Mouse (Mus musculus): ENCODE data around the gene Scyl2. TPM values are rescaled to one million over a fixed set of nuclear protein-coding genes. Genes with fewer than 3 reads are reported as not detected.

Gene Scyl2
- 4.1 and 4.4 TPM in 2 replicates for polyA plus RNA-seq (2015; fragmentation: Nextera tagmentation; extraction: Ambion mirVana)

DNA sequence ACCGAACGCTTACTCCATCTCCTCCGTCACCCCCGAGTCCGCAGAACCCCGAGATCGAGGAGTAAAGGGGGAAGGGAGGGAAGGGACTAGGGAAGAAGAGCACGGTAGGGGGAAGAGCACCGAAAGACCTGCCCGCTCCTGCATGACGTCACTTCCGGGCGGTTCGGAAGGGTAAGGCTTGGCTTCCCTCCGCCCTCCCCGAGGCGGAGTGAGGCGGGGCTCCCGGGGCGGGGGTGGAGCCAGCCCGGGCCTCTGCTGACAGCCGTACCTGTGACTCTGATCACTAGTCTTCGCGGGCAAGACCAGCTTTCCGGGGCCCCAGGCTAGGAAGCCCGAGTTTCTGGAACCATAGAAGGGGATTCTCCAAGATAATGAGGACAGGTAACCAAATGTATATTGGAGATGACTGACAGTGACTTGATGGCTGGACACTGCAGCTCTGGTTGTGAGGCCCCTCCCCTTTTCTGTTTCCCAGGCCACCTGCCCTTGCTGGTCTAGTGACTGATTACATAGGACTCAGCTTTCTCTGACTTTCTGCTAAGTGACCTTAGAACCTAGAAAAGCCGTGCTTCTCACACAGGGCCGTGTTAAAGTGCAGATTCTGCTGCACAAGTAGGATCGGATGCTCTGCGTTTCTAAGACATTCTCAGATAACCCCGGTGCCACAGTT lies at the start of gene Scyl2:
Gene Scyl2, minus strand, starts transcription at position 147 of the 670 bp plus-strand sequence.
- H3K27me3 ChIP-seq (ENCODE audit: control insufficient read depth, insufficient read depth, low read length): no peaks in the 10 kb centered on the region
- WGBS: 4% methylated on average over 30 of the region's 31 CpGs

GRCm38 (mm10) chr10:89732001-89732794 lies 46.1 kb upstream of the Scyl2 start, which contains the start of gene Actr6:
TSS of gene Actr6 (minus strand) at chr10:89732295.
- peak within 1 kb of the TSS; percentile 86 for H3K4me2 ChIP-seq (ENCODE audit: low read depth, low read length)
- H3K9ac ChIP-seq (ENCODE audit: low read length): peak within 1 kb of the TSS; percentile 66
- under 1% methylated on average over 49 of the region's 49 CpGs for WGBS
- peak within 1 kb of the TSS; percentile 76 for H3K4me3 ChIP-seq (ENCODE audit: low read length)
- peaks cover 5% of the 10 kb centered on the region for H3K4me1 ChIP-seq (ENCODE audit: control insufficient read depth, insufficient read depth, low read length)
- ATAC-seq (replicated peaks; ENCODE audit: extremely low read depth, insufficient read depth, low FRiP score): peak; percentile 98
- H3K27me3 ChIP-seq (ENCODE audit: control insufficient read depth, insufficient read depth, low read length): no peaks in the 10 kb centered on the region
- no peaks in the 10 kb centered on the region for H3K9me3 ChIP-seq (replicated peaks; ENCODE audit: control insufficient read depth, low read length)
- H3K36me3 ChIP-seq (ENCODE audit: control insufficient read depth, insufficient read depth): no peaks in the 10 kb centered on the region; the same call in 1 of the 2 replicates
- H3K27ac ChIP-seq (ENCODE audit: low read length): peak within 1 kb of the TSS; percentile 41; the same call in 1 of the 2 replicates

More for the DNA sequence above, at the start of gene Scyl2:
- H3K9me3 ChIP-seq (replicated peaks; ENCODE audit: control insufficient read depth, low read length): no peaks in the 10 kb centered on the region
- H3K36me3 ChIP-seq (ENCODE audit: control insufficient read depth, insufficient read depth): no peaks in the 10 kb centered on the region
- peak within 1 kb of the TSS; percentile 96 for H3K9ac ChIP-seq (ENCODE audit: low read length)
- ATAC-seq (replicated peaks; ENCODE audit: extremely low read depth, insufficient read depth, low FRiP score): peak; percentile 99
- H3K4me3 ChIP-seq (ENCODE audit: low read length): peak within 1 kb of the TSS; percentile 96
- H3K27ac ChIP-seq (ENCODE audit: low read length): peak within 1 kb of the TSS; percentile 44; the same call in 1 of the 2 replicates
- H3K4me1 ChIP-seq (ENCODE audit: control insufficient read depth, insufficient read depth, low read length): peaks cover 13% of the 10 kb centered on the region
- H3K4me2 ChIP-seq (ENCODE audit: low read depth, low read length): peak within 1 kb of the TSS; percentile 80

DNA sequence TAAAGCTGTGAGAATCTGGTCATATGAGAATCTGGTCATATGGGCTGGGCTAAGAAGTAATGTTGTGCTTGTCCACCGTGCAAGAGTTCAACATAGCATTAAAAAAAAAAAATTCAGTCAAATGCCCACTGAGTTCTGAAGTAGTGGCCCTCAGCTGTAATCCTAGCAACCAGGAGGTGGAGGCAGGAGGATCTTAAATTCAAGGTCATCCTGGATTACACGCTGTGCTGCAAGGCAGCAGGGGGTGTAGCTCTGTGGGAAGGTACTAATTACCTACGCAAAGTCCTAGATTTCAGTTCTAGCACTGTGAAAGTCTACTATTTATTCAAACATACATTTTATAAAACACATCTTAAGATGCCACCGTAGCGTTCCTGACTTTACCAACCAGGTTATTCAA lies 45.3 kb upstream of the Scyl2 start:
- WGBS: 13% methylated on average over 5 of the region's 5 CpGs
- peak overlapping the region; percentile 76 for H3K4me3 ChIP-seq (ENCODE audit: low read length)
- no peak for ATAC-seq (replicated peaks; ENCODE audit: extremely low read depth, insufficient read depth, low FRiP score)
- H3K4me1 ChIP-seq (ENCODE audit: control insufficient read depth, insufficient read depth, low read length): peaks cover 5% of the 10 kb centered on the region
- no peaks in the 10 kb centered on the region for H3K9me3 ChIP-seq (replicated peaks; ENCODE audit: control insufficient read depth, low read length)
- H3K36me3 ChIP-seq (ENCODE audit: control insufficient read depth, insufficient read depth): peaks cover 4% of the 10 kb centered on the region; the same call in 1 of the 2 replicates
- H3K4me2 ChIP-seq (ENCODE audit: low read depth, low read length): peak overlapping the region; percentile 86
- H3K9ac ChIP-seq (ENCODE audit: low read length): peak overlapping the region; percentile 66
- no peak overlapping the region for H3K27ac ChIP-seq (ENCODE audit: low read length)
- H3K27me3 ChIP-seq (ENCODE audit: control insufficient read depth, insufficient read depth, low read length): no peaks in the 10 kb centered on the region

GRCm38 (mm10) chr10:89730386-89730785 lies 44.3 kb upstream of the Scyl2 start:
- Histone ChIP-seq H3K36me3 (ENCODE audit: control insufficient read depth, insufficient read depth) (peaks cover 11% of the 10 kb centered on the region), H3K9ac (ENCODE audit: low read length) (no peak overlapping the region), H3K27me3 (ENCODE audit: control insufficient read depth, insufficient read depth, low read length) (no peaks in the 10 kb centered on the region), H3K4me1 (ENCODE audit: control insufficient read depth, insufficient read depth, low read length) (peaks cover 5% of the 10 kb centered on the region), H3K27ac (ENCODE audit: low read length) (no peak overlapping the region), H3K4me2 (ENCODE audit: low read depth, low read length) (no peak overlapping the region), H3K9me3 (replicated peaks; ENCODE audit: control insufficient read depth, low read length) (no peaks in the 10 kb centered on the region), H3K4me3 (ENCODE audit: low read length) (no peak overlapping the region)
- no peak for ATAC-seq (replicated peaks; ENCODE audit: extremely low read depth, insufficient read depth, low FRiP score)
- WGBS: 77% methylated on average over 6 of the region's 6 CpGs

DNA sequence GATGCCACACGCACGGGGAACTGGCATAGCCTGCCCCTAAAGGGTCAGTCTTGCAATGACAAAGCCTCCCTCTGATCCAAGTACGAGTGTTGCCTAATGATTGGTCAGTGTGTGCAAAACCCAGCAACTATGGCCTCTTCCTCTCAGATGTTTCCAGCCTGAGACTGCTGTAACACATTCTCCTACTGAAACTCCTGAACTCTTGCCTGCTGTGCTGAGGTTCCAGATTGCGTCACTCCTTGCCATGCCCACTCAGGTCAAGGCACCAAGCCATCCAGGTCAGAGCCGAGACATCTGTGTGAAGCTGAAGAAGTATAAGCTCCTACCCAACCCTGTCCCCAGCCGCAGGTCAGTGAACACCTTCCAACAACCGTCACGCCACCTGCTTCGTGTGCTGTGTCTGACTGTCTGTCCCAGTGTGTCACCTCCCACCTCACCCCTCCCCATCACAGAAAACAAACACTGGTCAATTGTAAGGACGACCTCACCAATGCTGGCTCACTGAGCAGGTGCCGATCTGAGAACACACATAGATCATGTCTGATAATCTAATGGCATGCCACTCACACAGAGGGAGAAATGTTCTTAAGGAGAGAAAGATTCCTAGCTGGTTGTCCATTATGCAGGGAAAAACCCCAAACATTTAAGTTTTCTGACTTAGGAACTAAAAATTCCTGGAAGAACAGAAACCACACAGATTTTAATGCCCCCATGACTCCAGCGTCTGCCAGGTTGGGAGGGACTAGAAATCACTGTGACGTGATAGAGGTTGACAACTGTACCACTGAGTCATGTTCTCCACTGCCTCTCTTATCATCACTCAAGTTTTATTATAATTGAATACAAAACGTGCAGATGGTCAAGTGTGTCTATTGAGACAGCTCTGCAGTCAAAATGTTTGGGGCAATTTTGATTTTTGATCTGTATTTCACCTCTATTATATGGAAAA lies 36.4 kb upstream of the Scyl2 start:
- ATAC-seq (replicated peaks; ENCODE audit: extremely low read depth, insufficient read depth, low FRiP score): no peak
- no peaks in the 10 kb centered on the region for H3K4me1 ChIP-seq (ENCODE audit: control insufficient read depth, insufficient read depth, low read length)
- H3K9ac ChIP-seq (ENCODE audit: low read length): no peak overlapping the region
- H3K27ac ChIP-seq (ENCODE audit: low read length): no peak overlapping the region
- no peaks in the 10 kb centered on the region for H3K9me3 ChIP-seq (replicated peaks; ENCODE audit: control insufficient read depth, low read length)
- H3K27me3 ChIP-seq (ENCODE audit: control insufficient read depth, insufficient read depth, low read length): no peaks in the 10 kb centered on the region
- no peak overlapping the region for H3K4me3 ChIP-seq (ENCODE audit: low read length)
- H3K36me3 ChIP-seq (ENCODE audit: control insufficient read depth, insufficient read depth): peaks cover 29% of the 10 kb centered on the region
- no peak overlapping the region for H3K4me2 ChIP-seq (ENCODE audit: low read depth, low read length)
- WGBS: 86% methylated on average over 14 of the region's 14 CpGs

DNA sequence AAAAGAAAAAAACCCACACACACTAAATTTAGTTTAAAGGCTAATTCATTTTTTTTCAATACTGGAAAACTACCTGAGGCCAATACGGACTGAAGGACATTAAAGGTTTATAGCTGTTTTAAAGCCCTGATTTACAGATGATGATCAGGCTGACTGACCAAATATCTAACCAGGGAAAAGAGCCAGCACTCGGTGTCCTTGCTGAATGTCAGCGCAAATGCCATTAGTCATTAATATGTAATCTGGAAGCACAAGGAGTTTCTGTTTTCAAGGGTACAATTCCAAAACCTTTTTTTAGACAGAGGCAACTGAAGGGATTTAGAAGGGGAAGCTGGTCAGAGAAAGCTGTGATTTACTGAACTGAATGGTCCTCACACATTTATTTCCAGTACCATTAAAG lies 34.7 kb upstream of the Scyl2 start:
- no peak for ATAC-seq (replicated peaks; ENCODE audit: extremely low read depth, insufficient read depth, low FRiP score)
- 71% methylated on average over 3 of the region's 3 CpGs for WGBS
- Histone ChIP-seq H3K9me3 (replicated peaks; ENCODE audit: control insufficient read depth, low read length) (no peaks in the 10 kb centered on the region), H3K36me3 (ENCODE audit: control insufficient read depth, insufficient read depth) (peaks cover 24% of the 10 kb centered on the region), H3K4me2 (ENCODE audit: low read depth, low read length) (no peak overlapping the region), H3K27me3 (ENCODE audit: control insufficient read depth, insufficient read depth, low read length) (no peaks in the 10 kb centered on the region), H3K9ac (ENCODE audit: low read length) (no peak overlapping the region), H3K4me1 (ENCODE audit: control insufficient read depth, insufficient read depth, low read length) (no peaks in the 10 kb centered on the region), H3K4me3 (ENCODE audit: low read length) (no peak overlapping the region), H3K27ac (ENCODE audit: low read length) (peak overlapping the region; percentile 29; the same call in 1 of the 2 replicates)

- H3K9me3 ChIP-seq (replicated peaks; ENCODE audit: control insufficient read depth, low read length): no peaks in the 10 kb centered on the region
- H3K4me2 ChIP-seq (ENCODE audit: low read depth, low read length): no peak overlapping the region
- no peak for ATAC-seq (replicated peaks; ENCODE audit: extremely low read depth, insufficient read depth, low FRiP score)
- no peak overlapping the region for H3K4me3 ChIP-seq (ENCODE audit: low read length)
- no peak overlapping the region for H3K27ac ChIP-seq (ENCODE audit: low read length)
- no peak overlapping the region for H3K9ac ChIP-seq (ENCODE audit: low read length)
- no peaks in the 10 kb centered on the region for H3K4me1 ChIP-seq (ENCODE audit: control insufficient read depth, insufficient read depth, low read length)
- no peaks in the 10 kb centered on the region for H3K27me3 ChIP-seq (ENCODE audit: control insufficient read depth, insufficient read depth, low read length)
- H3K36me3 ChIP-seq (ENCODE audit: control insufficient read depth, insufficient read depth): peaks cover 23% of the 10 kb centered on the region
Measured at GRCm38 (mm10) chr10:89720252-89720651, 34.2 kb upstream of the Scyl2 start.

- H3K27me3 ChIP-seq (ENCODE audit: control insufficient read depth, insufficient read depth, low read length): no peaks in the 10 kb centered on the region
- peaks cover 35% of the 10 kb centered on the region for H3K36me3 ChIP-seq (ENCODE audit: control insufficient read depth, insufficient read depth)
- no peak overlapping the region for H3K4me2 ChIP-seq (ENCODE audit: low read depth, low read length)
- no peak overlapping the region for H3K9ac ChIP-seq (ENCODE audit: low read length)
- H3K4me1 ChIP-seq (ENCODE audit: control insufficient read depth, insufficient read depth, low read length): no peaks in the 10 kb centered on the region
- no peak for ATAC-seq (replicated peaks; ENCODE audit: extremely low read depth, insufficient read depth, low FRiP score)
- no peaks in the 10 kb centered on the region for H3K9me3 ChIP-seq (replicated peaks; ENCODE audit: control insufficient read depth, low read length)
- H3K4me3 ChIP-seq (ENCODE audit: low read length): no peak overlapping the region
- H3K27ac ChIP-seq (ENCODE audit: low read length): no peak overlapping the region
- 86% methylated on average over 10 of the region's 10 CpGs for WGBS
Measured at GRCm38 (mm10) chr10:89714910-89715309, 28.8 kb upstream of the Scyl2 start.
